In the genomic region with DNA sequence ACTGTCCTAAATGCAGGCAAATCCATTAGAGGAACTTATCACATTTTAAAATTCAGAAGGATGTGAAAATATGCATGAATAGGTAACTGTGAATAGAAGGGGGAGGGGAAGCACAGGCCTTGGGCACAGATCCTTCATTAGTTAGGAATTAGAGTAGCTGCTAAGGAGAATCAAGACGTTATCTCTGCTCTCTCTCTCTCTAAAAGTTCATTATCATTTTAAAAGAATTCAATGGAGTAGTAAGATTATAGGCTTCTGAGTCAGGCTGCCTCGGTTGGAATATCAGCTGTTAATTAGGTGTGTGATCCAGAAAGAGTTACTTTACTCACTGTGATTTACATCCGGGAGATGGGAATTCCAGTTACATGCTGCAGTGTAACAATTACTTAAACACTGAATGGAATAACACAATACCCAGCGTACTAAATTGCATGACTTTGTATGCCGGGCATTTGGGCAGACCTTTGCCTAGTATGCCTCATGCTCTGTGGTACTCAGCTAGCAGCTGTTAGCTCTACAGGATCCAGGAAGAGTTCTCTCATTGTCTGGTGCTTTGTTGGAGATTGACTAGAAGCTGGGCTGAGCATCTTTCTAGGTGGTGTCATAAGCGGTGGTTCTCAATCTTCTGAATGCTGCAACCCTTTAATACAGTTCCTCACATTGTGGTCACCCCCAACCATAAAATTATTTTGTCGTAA, we compare ENCODE assay signal across 19 mouse cellular contexts.
A peak's percentile ranks its signal among the peaks of the same experiment; 100 is the strongest.
DNase-seq lines count a peak whose midpoint lies in the region; ATAC-seq lines count a peak whose summit lies in the region.
"Had no signal": no experiment of that assay in that cellular context is flagged by ENCODE, and none has a peak within 500 bp of the region (broad histone marks: within the 10 kb centered on the region; RNA-seq: fewer than 3 reads in every experiment).

No protein-coding gene starts in this region.

- WGBS in heart, embryonic 10.5 days: 60% methylated on average over 7 of the region's 7 CpGs
- 40% methylated on average over 7 of the region's 7 CpGs for WGBS in midbrain, embryonic 14.5 days
- 56% methylated on average over 7 of the region's 7 CpGs for WGBS in midbrain, embryonic 11.5 days
- WGBS in intestine, embryonic 16.5 days: 76% methylated on average over 7 of the region's 7 CpGs

- no peaks in the 10 kb centered on the region for H3K4me1 ChIP-seq in heart, embryonic 10.5 days
- H3K4me1 ChIP-seq in midbrain, embryonic 14.5 days (ENCODE audit: control insufficient read depth, insufficient read depth, low read length): 0 out of 2 replicates have a peak, but pooled peaks cover 7% of the 10 kb centered on the region
- H3K4me1 ChIP-seq in midbrain, embryonic 11.5 days (ENCODE audit: control insufficient read depth, insufficient read depth, low read length): no peaks in the 10 kb centered on the region
- no peaks in the 10 kb centered on the region for H3K4me1 ChIP-seq in intestine, embryonic 16.5 days (ENCODE audit: control insufficient read depth, insufficient read depth, low read length)
- H3K4me1 ChIP-seq: liver, embryonic 13.5 days had no signal

- no peak for DNase-seq in cerebellum, adult 8-10 months
- DNase-seq in heart, embryonic 10.5 days (ENCODE audit: low spot score): peak; percentile 50
- DNase-seq in heart, postnatal 4 days: no peak
- DNase-seq in midbrain, embryonic 14.5 days: peak; percentile 32
- no peak for DNase-seq in midbrain, embryonic 11.5 days (ENCODE audit: low spot score, missing footprints)
- DNase-seq: adrenal gland, postnatal 10 days; gastrocnemius, postnatal 36 days; heart, adult 2 months; kidney, adult 18-20 months; liver, embryonic 13.5 days; lung, adult 2 months; lung, postnatal 14 days; thymus, adult 18-20 months; thymus, postnatal 36 days had no signal

- no peaks in the 10 kb centered on the region for H3K27me3 ChIP-seq in heart, embryonic 10.5 days (ENCODE audit: insufficient read depth, poor library complexity, severe bottlenecking)
- no peaks in the 10 kb centered on the region for H3K27me3 ChIP-seq in midbrain, embryonic 14.5 days (ENCODE audit: control insufficient read depth, insufficient read depth, low read length)
- H3K27me3 ChIP-seq in midbrain, embryonic 11.5 days (ENCODE audit: control insufficient read depth, insufficient read depth, low read length): no peaks in the 10 kb centered on the region
- H3K27me3 ChIP-seq in intestine, embryonic 16.5 days (replicated peaks; ENCODE audit: control insufficient read depth, insufficient read depth, low read length): no peaks in the 10 kb centered on the region
- H3K27me3 ChIP-seq: liver, embryonic 13.5 days had no signal

- H3K9ac ChIP-seq in midbrain, embryonic 14.5 days (replicated peaks; ENCODE audit: low read length): no peak overlapping the region
- no peak overlapping the region for H3K9ac ChIP-seq in midbrain, embryonic 11.5 days (ENCODE audit: low read length)
- no peak overlapping the region for H3K9ac ChIP-seq in intestine, embryonic 16.5 days (ENCODE audit: low read depth, low read length)
- H3K9ac ChIP-seq: liver, embryonic 13.5 days had no signal

- no peak overlapping the region for H3K4me3 ChIP-seq in heart, embryonic 10.5 days
- H3K4me3 ChIP-seq in midbrain, embryonic 14.5 days (replicated peaks; ENCODE audit: low read depth, low read length): no peak overlapping the region
- no peak overlapping the region for H3K4me3 ChIP-seq in midbrain, embryonic 11.5 days (ENCODE audit: low read depth, low read length)
- H3K4me3 ChIP-seq in intestine, embryonic 16.5 days (ENCODE audit: low read length): no peak overlapping the region
- H3K4me3 ChIP-seq: embryonic facial prominence, embryonic 10.5 days; heart, adult 2 months; left cerebral cortex, adult 2 months; liver, embryonic 13.5 days had no signal

- H3K9me3 ChIP-seq in heart, embryonic 10.5 days: no peaks in the 10 kb centered on the region
- H3K9me3 ChIP-seq in midbrain, embryonic 14.5 days (ENCODE audit: control insufficient read depth, low read length): no peaks in the 10 kb centered on the region
- no peaks in the 10 kb centered on the region for H3K9me3 ChIP-seq in midbrain, embryonic 11.5 days (ENCODE audit: control insufficient read depth, low read length)
- no peaks in the 10 kb centered on the region for H3K9me3 ChIP-seq in intestine, embryonic 16.5 days (ENCODE audit: control insufficient read depth, low read length)
- H3K9me3 ChIP-seq: embryonic facial prominence, embryonic 10.5 days; liver, embryonic 13.5 days had no signal

- H3K36me3 ChIP-seq in heart, embryonic 10.5 days: no peaks in the 10 kb centered on the region
- H3K36me3 ChIP-seq in midbrain, embryonic 14.5 days (ENCODE audit: control insufficient read depth, insufficient read depth, low read length): no peaks in the 10 kb centered on the region
- no peaks in the 10 kb centered on the region for H3K36me3 ChIP-seq in midbrain, embryonic 11.5 days (ENCODE audit: control insufficient read depth, insufficient read depth, low read length)
- H3K36me3 ChIP-seq in intestine, embryonic 16.5 days (ENCODE audit: control insufficient read depth, insufficient read depth, low read length): no peaks in the 10 kb centered on the region
- H3K36me3 ChIP-seq: embryonic facial prominence, embryonic 10.5 days; liver, embryonic 13.5 days had no signal

- H3K27ac ChIP-seq in heart, embryonic 10.5 days: no peak overlapping the region
- H3K27ac ChIP-seq in midbrain, embryonic 14.5 days (replicated peaks; ENCODE audit: low read depth, low read length): peak overlapping the region; percentile 28; the same call in 1 of the 2 replicates
- no peak overlapping the region for H3K27ac ChIP-seq in midbrain, embryonic 11.5 days (ENCODE audit: low read depth, low read length)
- no peak overlapping the region for H3K27ac ChIP-seq in intestine, embryonic 16.5 days (ENCODE audit: low read length)
- H3K27ac ChIP-seq: embryonic facial prominence, embryonic 10.5 days; heart, adult 2 months; kidney, postnatal 0 days; left cerebral cortex, adult 2 months; liver, embryonic 13.5 days had no signal

- H3K4me2 ChIP-seq in midbrain, embryonic 14.5 days (ENCODE audit: low read length): no peak overlapping the region
- no peak overlapping the region for H3K4me2 ChIP-seq in midbrain, embryonic 11.5 days
- H3K4me2 ChIP-seq in intestine, embryonic 16.5 days (ENCODE audit: low read depth, low read length): no peak overlapping the region
- H3K4me2 ChIP-seq: liver, embryonic 13.5 days had no signal

- ATAC-seq in cerebellum, adult (ENCODE audit: insufficient number of reproducible peaks, low FRiP score, low TSS enrichment): peak; percentile 61
- no peak for ATAC-seq in midbrain, embryonic 14.5 days (ENCODE audit: low FRiP score, low TSS enrichment)
- no peak for ATAC-seq in midbrain, embryonic 11.5 days (ENCODE audit: low FRiP score)
- ATAC-seq in intestine, embryonic 16.5 days: no peak

Comparison
In these comparisons a context has a peak if more than half of its experiments do, and no peak if none do; other contexts are left out.
1. DNase-seq: peak in heart, embryonic 10.5 days (single experiment) and midbrain, embryonic 14.5 days (single experiment); none in cerebellum, adult 8-10 months (single experiment), heart, postnatal 4 days (single experiment) and midbrain, embryonic 11.5 days (single experiment).